Mouse (Mus musculus) ES-Bruce4 (cell line): ENCODE data around the gene Sh3rf3. TPM values are rescaled to one million over a fixed set of nuclear protein-coding genes. Genes with fewer than 3 reads are reported as not detected.

ENCODE experiments used
- H3K27ac ChIP-seq: 2 replicates; pipeline ENCODE4 v1.5.1; 2012; ENCODE audit warnings: low read length, inconsistent platforms; ENCODE audit not compliant: insufficient read depth
- H3K27me3 ChIP-seq: 2 replicates; pipeline ENCODE4 v1.6.1; 2012; ENCODE audit warnings: mild to moderate bottlenecking, low read length, inconsistent platforms; ENCODE audit not compliant: control insufficient read depth, poor library complexity, insufficient read depth, severe bottlenecking
- H3K36me3 ChIP-seq: 2 replicates; pipeline ENCODE4 v1.6.1; 2012; ENCODE audit warnings: inconsistent platforms, mild to moderate bottlenecking, low read length, moderate library complexity; ENCODE audit not compliant: control insufficient read depth, poor library complexity, insufficient read depth, severe bottlenecking
- H3K4me1 ChIP-seq: one replicate; pipeline ENCODE4 v1.8.1; 2011; ENCODE audit warnings: low read length; ENCODE audit not compliant: control insufficient read depth, insufficient read depth
- H3K4me3 ChIP-seq: 2 replicates; pipeline ENCODE4 v1.5.1; 2011; ENCODE audit warnings: low read depth, mild to moderate bottlenecking, low read length
- H3K9ac ChIP-seq: 2 replicates; pipeline ENCODE4 v1.6.1; 2012; ENCODE audit warnings: low read depth, mild to moderate bottlenecking, inconsistent platforms; ENCODE audit not compliant: poor library complexity, severe bottlenecking
- H3K9me3 ChIP-seq: replicated peaks from 2 replicates; pipeline ENCODE4 v1.6.1; 2012; ENCODE audit warnings: mild to moderate bottlenecking, low read length, inconsistent platforms; ENCODE audit not compliant: control insufficient read depth, poor library complexity, insufficient read depth, severe bottlenecking
- CTCF ChIP-seq: IDR thresholded peaks from one replicate; pipeline ENCODE4 v1.8.1; 2011; ENCODE audit warnings: low read depth, low read length
- EP300 ChIP-seq: IDR thresholded peaks from 2 replicates; pipeline ENCODE4 v1.6.1; 2011; ENCODE audit warnings: low read depth, low read length; ENCODE audit not compliant: insufficient read depth
- POLR2A ChIP-seq: IDR thresholded peaks from one replicate; pipeline ENCODE4 v1.8.1; 2011; ENCODE audit warnings: low read length; ENCODE audit not compliant: insufficient read depth
- polyA plus RNA-seq: library from polyadenylated mRNA; stranded (reverse); fragments of >200 nt; gene quantifications from 2 replicates; pipeline ENCODE4 v1.2.4, GENCODE M21; 2011; ENCODE audit warnings: low read depth; ENCODE audit not compliant: missing spikeins, insufficient read depth, insufficient read length

Gene Sh3rf3
- polyA plus RNA-seq, 1 experiment = 0.55 TPM

DNA sequence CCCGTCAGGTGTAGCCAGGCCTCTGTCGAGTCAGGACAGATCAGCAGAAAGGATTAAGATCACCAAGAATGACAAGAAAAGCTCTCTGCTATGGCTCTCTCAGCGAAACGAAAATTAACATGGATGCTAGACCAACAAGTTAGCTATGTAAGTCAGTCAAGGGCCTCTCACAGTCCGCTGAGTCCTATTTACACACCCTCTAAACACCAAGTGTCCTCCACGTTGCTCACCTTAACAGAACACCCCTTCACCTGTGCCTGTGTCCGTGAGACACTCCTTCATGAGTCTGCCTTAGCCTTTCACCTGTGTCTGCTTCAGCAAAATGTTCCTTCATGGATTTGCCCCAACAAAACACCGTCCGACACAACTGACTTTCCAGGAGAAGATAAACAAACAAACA is 300.2 kb downstream of the Sh3rf3 start:
- H3K4me1 ChIP-seq = no peaks in the 10 kb centered on the region

DNA sequence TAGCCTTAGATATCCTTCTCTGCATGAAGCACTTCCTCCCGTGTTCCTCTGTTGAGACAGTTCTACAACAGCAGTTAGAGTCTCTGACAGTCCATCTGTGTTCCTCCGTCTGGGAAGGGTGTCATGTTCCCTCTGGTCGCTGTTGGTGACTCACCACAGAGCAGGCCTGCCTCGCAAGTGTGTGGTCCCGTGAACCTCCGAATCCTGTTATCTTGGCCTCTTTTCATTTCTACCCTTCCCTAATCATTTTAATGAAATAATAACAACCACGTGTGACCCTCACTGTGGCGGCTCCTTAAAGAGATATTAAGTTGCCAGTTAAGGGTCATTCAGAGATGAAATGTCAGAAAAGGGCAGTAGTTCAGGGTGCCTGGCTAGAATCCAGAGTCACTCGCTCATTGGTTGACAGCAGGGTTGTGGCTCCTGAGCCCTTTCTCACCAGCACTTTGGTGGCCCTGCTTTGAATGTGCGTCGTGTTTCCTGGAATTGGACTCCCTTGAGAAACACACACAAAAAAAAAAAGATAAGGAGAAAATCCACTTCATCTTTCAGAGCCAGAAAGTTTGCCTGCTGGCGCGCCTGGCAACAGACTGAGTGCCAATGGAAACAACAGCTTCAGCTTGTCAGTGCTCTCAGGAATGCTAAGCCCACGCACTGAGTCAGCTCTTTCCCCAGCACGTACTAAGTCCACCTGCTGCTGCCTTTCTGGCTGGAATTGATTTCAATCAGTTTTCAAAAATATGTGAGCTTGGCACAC is 301.6 kb downstream of the Sh3rf3 start:
- Histone ChIP-seq H3K27me3 (no peaks in the 10 kb centered on the region), H3K4me1 (no peaks in the 10 kb centered on the region), H3K36me3 (no peaks in the 10 kb centered on the region), H3K9ac (no peak overlapping the region), H3K4me3 (no peak overlapping the region), H3K9me3 (no peaks in the 10 kb centered on the region), H3K27ac (no peak overlapping the region)
- TF ChIP-seq POLR2A = no peak
- TF ChIP-seq EP300 = no peak

More for the DNA sequence above, 300.2 kb downstream of the Sh3rf3 start:
- Histone ChIP-seq H3K9ac (no peak overlapping the region), H3K27me3 (no peaks in the 10 kb centered on the region), H3K36me3 (no peaks in the 10 kb centered on the region), H3K9me3 (no peaks in the 10 kb centered on the region), H3K4me3 (no peak overlapping the region), H3K27ac (no peak overlapping the region)
- TF ChIP-seq POLR2A = no peak
- TF ChIP-seq EP300 = no peak
- TF ChIP-seq CTCF = no peak

DNA sequence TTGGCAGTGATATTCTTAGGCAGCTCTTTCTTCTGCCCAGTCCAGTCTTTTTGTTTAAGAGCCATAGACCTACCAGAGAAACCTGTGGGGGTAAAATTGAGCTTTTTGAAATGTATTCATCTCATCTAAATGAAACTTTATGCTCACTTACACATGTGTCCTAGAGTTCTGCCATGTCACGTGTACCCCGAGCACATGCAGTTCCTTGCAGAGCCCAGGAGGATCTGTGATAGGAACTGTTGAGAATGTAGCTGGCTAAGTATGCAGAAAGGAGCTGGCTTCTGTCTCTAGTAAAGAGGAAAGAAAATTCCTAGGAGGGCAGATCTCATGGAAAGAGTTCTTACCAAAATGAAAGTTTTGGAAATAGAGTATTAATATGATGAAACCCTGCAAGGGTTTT is 302.5 kb downstream of the Sh3rf3 start:
- H3K27ac ChIP-seq = no peak overlapping the region

DNA sequence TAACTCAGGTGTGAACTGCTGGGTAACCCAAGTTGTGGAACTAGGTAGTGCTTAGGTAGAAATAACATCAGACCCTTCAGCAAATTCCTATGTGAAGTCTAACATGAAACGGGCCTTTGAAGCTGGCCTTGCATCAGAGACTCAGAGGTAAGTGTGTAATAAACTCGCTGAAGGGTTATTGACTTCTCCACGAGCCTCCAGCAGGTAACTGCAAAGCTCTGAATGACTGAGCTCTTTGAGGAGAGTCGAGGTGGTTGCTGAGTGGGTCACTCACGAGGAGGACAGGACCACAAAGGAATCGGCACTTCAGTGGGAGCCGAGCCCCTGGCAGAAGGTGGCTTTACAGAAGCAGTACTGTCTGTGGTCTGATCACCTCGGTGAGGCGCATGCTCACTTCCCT is 303.2 kb downstream of the Sh3rf3 start:
- Histone ChIP-seq H3K4me1 (no peaks in the 10 kb centered on the region), H3K9ac (no peak overlapping the region), H3K36me3 (no peaks in the 10 kb centered on the region), H3K27ac (no peak overlapping the region), H3K27me3 (no peaks in the 10 kb centered on the region), H3K4me3 (no peak overlapping the region), H3K9me3 (no peaks in the 10 kb centered on the region)
- TF ChIP-seq POLR2A (no peak), EP300 (no peak), CTCF (no peak)

More for the DNA sequence above, 302.5 kb downstream of the Sh3rf3 start:
- Histone ChIP-seq H3K4me1 (no peaks in the 10 kb centered on the region), H3K9me3 (no peaks in the 10 kb centered on the region), H3K36me3 (no peaks in the 10 kb centered on the region), H3K27me3 (no peaks in the 10 kb centered on the region), H3K9ac (no peak overlapping the region), H3K4me3 (no peak overlapping the region)
- TF ChIP-seq EP300 (no peak), POLR2A (no peak), CTCF (no peak)

DNA sequence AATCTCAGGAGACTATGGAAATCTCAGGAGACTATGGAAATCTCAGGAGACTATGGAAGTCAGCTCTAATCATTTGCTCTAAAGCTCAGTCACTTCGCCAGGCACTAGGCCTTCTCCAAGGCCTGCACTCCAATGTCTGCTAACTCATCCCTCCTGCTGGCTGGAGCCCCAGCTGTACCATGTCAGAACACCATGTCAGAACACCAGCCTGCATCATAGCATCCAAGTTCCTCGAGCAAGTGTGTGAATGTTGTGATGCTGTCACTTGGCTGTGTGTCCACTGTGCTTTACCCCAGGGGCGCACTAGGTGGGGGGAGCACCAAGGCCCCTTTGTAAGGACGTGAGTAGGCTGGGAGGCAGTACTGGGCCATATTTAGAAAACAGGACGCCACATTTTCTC is 304.4 kb downstream of the Sh3rf3 start:
- Histone ChIP-seq H3K27ac (no peak overlapping the region), H3K4me1 (no peaks in the 10 kb centered on the region), H3K36me3 (no peaks in the 10 kb centered on the region), H3K9me3 (no peaks in the 10 kb centered on the region), H3K27me3 (no peaks in the 10 kb centered on the region), H3K4me3 (no peak overlapping the region), H3K9ac (no peak overlapping the region)
- TF ChIP-seq EP300 = no peak

DNA sequence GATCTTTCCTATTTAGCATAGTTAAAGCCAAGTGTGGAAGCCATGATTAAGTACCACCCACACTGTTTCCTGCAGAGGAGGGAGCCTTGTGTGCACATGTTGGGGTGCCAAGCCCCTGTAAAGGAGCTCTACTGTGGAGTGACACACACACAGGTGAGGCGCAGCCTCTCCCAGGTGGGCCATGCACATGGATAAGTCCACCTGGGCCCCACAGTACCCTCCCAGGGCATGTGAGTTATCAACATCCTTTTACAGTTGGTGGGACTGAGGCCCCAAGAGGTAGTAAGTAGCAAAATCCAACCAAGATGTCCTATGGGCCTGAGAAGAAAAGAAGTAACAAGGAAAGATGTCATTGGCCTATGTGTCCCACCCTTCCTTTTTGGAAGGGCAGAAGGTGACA is 305.8 kb downstream of the Sh3rf3 start:
- H3K27me3 ChIP-seq = no peaks in the 10 kb centered on the region
- no peaks in the 10 kb centered on the region for H3K36me3 ChIP-seq
- no peaks in the 10 kb centered on the region for H3K9me3 ChIP-seq
- no peak overlapping the region for H3K27ac ChIP-seq
- no peak overlapping the region for H3K4me3 ChIP-seq
- H3K4me1 ChIP-seq = no peaks in the 10 kb centered on the region
- TF ChIP-seq POLR2A = no peak
- TF ChIP-seq EP300 = no peak
- TF ChIP-seq CTCF = no peak
- H3K9ac ChIP-seq = no peak overlapping the region
